Comparison of ENCODE assay signal across 25 mouse cellular contexts in genomic region chr3:69357897-69358619, GRCm38 (mm10). TPM values are rescaled to one million over a fixed set of nuclear protein-coding genes. Genes with fewer than 3 reads are reported as not detected.
DNase-seq lines count a peak whose midpoint lies in the region; ATAC-seq lines count a peak whose summit lies in the region.
"Had no signal": no experiment of that assay in that cellular context is flagged by ENCODE, and none has a peak within 500 bp of the region (broad histone marks: within the 10 kb centered on the region; RNA-seq: fewer than 3 reads in every experiment).

No protein-coding gene starts in this region.

- no peaks in the 10 kb centered on the region for H3K27me3 ChIP-seq in heart, embryonic 10.5 days (ENCODE audit: insufficient read depth, poor library complexity, severe bottlenecking)
- no peaks in the 10 kb centered on the region for H3K27me3 ChIP-seq in limb, embryonic 12.5 days
- H3K27me3 ChIP-seq: intestine, embryonic 15.5 days; lung, embryonic 15.5 days; megakaryocyte, embryonic 14.5 days; midbrain, embryonic 13.5 days had no signal

- H3K9ac ChIP-seq in limb, embryonic 12.5 days (replicated peaks): no peak overlapping the region
- H3K9ac ChIP-seq: hindbrain, embryonic 14.5 days; intestine, embryonic 15.5 days; liver, embryonic 14.5 days; lung, embryonic 15.5 days; midbrain, embryonic 13.5 days had no signal

- peak; percentile 40; the same call in 1 of the 2 replicates for ATAC-seq in limb, embryonic 12.5 days (ENCODE audit: insufficient number of reproducible peaks, insufficient read depth, low FRiP score, low TSS enrichment, low read depth)
- ATAC-seq: forebrain, embryonic 16.5 days; intestine, embryonic 15.5 days; midbrain, embryonic 13.5 days had no signal

- no peak overlapping the region for H3K4me3 ChIP-seq in heart, embryonic 10.5 days
- no peak overlapping the region for H3K4me3 ChIP-seq in limb, embryonic 12.5 days (replicated peaks)
- H3K4me3 ChIP-seq: forebrain, embryonic 10.5 days; intestine, embryonic 15.5 days; lung, embryonic 15.5 days; megakaryocyte, embryonic 14.5 days; midbrain, embryonic 13.5 days had no signal

- 88% methylated on average over 12 of the region's 12 CpGs for WGBS in heart, embryonic 10.5 days
- WGBS in limb, embryonic 12.5 days: 33% methylated on average over 12 of the region's 12 CpGs

- DNase-seq in heart, adult 11 months: peak; percentile 87
- no peak for DNase-seq in heart, embryonic 10.5 days (ENCODE audit: low spot score)
- peak; percentile 69 for DNase-seq in cerebellum, adult 9-11 months
- peak; percentile 46 to 55 for DNase-seq in cerebellum, postnatal 25 days
- no peak for DNase-seq in spleen, adult 12 weeks (ENCODE audit: low spot score)
- no peak for DNase-seq in layer of hippocampus, postnatal 14 days (ENCODE audit: low spot score in 2 of 2)
- DNase-seq: adrenal gland, adult 2 months; gastrocnemius, postnatal 25 days; heart, postnatal 4 days; layer of hippocampus, adult 9-11 months; left cerebral cortex, postnatal 4 days; lung, postnatal 36 days; thymus, adult 2 months had no signal

- 0 out of 2 replicates have a peak, but pooled peaks cover 5% of the 10 kb centered on the region for H3K4me1 ChIP-seq in heart, embryonic 10.5 days
- peaks cover 45% of the 10 kb centered on the region for H3K4me1 ChIP-seq in limb, embryonic 12.5 days (replicated peaks)
- H3K4me1 ChIP-seq: intestine, embryonic 15.5 days; lung, embryonic 15.5 days; megakaryocyte, embryonic 14.5 days had no signal

- H3K4me2 ChIP-seq in limb, embryonic 12.5 days: peak overlapping the region; percentile 35
- H3K4me2 ChIP-seq: hindbrain, embryonic 14.5 days; intestine, embryonic 15.5 days; lung, embryonic 15.5 days; midbrain, embryonic 13.5 days had no signal

- H3K9me3 ChIP-seq in heart, embryonic 10.5 days: no peaks in the 10 kb centered on the region
- H3K9me3 ChIP-seq in limb, embryonic 12.5 days: 0 out of 2 replicates have a peak, but pooled peaks cover 6% of the 10 kb centered on the region
- H3K9me3 ChIP-seq: intestine, embryonic 15.5 days; lung, embryonic 15.5 days; megakaryocyte, embryonic 14.5 days; midbrain, embryonic 13.5 days had no signal

- no peaks in the 10 kb centered on the region for H3K36me3 ChIP-seq in heart, embryonic 10.5 days
- no peaks in the 10 kb centered on the region for H3K36me3 ChIP-seq in limb, embryonic 12.5 days
- H3K36me3 ChIP-seq: forebrain, embryonic 10.5 days; intestine, embryonic 15.5 days; lung, embryonic 15.5 days; midbrain, embryonic 13.5 days had no signal

- H3K27ac ChIP-seq in heart, embryonic 10.5 days: no peak overlapping the region
- peak overlapping the region; percentile 89 for H3K27ac ChIP-seq in limb, embryonic 12.5 days
- H3K27ac ChIP-seq: forebrain, embryonic 10.5 days; hindbrain, embryonic 14.5 days; intestine, embryonic 15.5 days; kidney, postnatal 0 days; liver, embryonic 14.5 days; lung, embryonic 15.5 days; midbrain, embryonic 13.5 days; stomach, postnatal 0 days had no signal

RNA-seq across cellular contexts. Expression of gene Ppm1l, which starts 41.4 kb away (rescaled TPM):
- 5.8 and 7.1 TPM in 2 replicates for polyA plus RNA-seq in heart, embryonic 10.5 days (2016; fragmentation: Nextera tagmentation; extraction: Ambion mirVana)
- polyA plus RNA-seq in limb, embryonic 12.5 days (2016; fragmentation: Nextera tagmentation; extraction: Ambion mirVana): 16.1 and 16.6 TPM in 2 replicates
- 10 to 100 TPM; 55.2 to 55.4 TPM for total RNA-seq in layer of hippocampus, postnatal 14 days (2021)
- total RNA-seq: MEL had no signal

Comparison
In these comparisons a context has a peak if more than half of its experiments do, and no peak if none do; other contexts are left out.
1. DNase-seq: peak in heart, adult 11 months (single experiment), cerebellum, adult 9-11 months (single experiment) and cerebellum, postnatal 25 days (2 of 2); none in heart, embryonic 10.5 days (single experiment), spleen, adult 12 weeks (single experiment) and layer of hippocampus, postnatal 14 days (0 of 2).